In genomic region chr17:24632167-24632812, GRCm38 (mm10) we compare ENCODE assay signal across 8 mouse cellular contexts. TPM values are rescaled to one million over a fixed set of nuclear protein-coding genes. Genes with fewer than 3 reads are reported as not detected.
DNase-seq lines count a peak whose midpoint lies in the region; ATAC-seq and TF ChIP-seq lines count a peak whose summit lies in the region.

Tsc2 (minus strand) TSS chr17:24632630.
Nthl1 (plus strand) TSS chr17:24632680.

- no peaks in the 10 kb centered on the region for H3K9me3 ChIP-seq in hindbrain, postnatal 0 days (ENCODE audit: low read length)

- H3K36me3 ChIP-seq in hindbrain, postnatal 0 days (ENCODE audit: insufficient read depth, low read length) = peaks cover 30% of the 10 kb centered on the region
- peaks cover 30% of the 10 kb centered on the region for H3K36me3 ChIP-seq in macrophage (ENCODE audit: inconsistent target)

- peak within 1 kb of the TSS; percentile 72 for H3K4me3 ChIP-seq in cortical plate, adult 2 months (ENCODE audit: insufficient read depth, low read length)
- H3K4me3 ChIP-seq in hindbrain, postnatal 0 days (ENCODE audit: low read length) = peak within 1 kb of the TSS; percentile 63
- H3K4me3 ChIP-seq in macrophage (ENCODE audit: inconsistent target) = peak within 1 kb of the TSS; percentile 69

- H3K27ac ChIP-seq in cortical plate, adult 2 months (ENCODE audit: insufficient read depth, low read length) = peak within 1 kb of the TSS; percentile 73
- peak within 1 kb of the TSS; percentile 84 for H3K27ac ChIP-seq in hindbrain, postnatal 0 days
- H3K27ac ChIP-seq in macrophage = 0 out of 2 replicates have a peak within 1 kb of the TSS, but pooled peaks have one; percentile 1

- no peaks in the 10 kb centered on the region for H3K79me2 ChIP-seq in macrophage (ENCODE audit: inconsistent target)

- TF ChIP-seq POLR2A in cortical plate, adult 2 months (IDR thresholded peaks at IDR 0.05; ENCODE audit: extremely low read depth, insufficient read depth, low read length) = peak; percentile 79; the same call in 1 of the 2 replicates

- TF ChIP-seq CTCF in cortical plate, adult 2 months (IDR thresholded peaks at IDR 0.05; ENCODE audit: extremely low read depth, insufficient read depth, low read length) = no peak
- no peak for TF ChIP-seq CTCF in hindbrain, postnatal 0 days (IDR thresholded peaks at IDR 0.05; ENCODE audit: low read depth)

- no peaks in the 10 kb centered on the region for H3K27me3 ChIP-seq in hindbrain, postnatal 0 days (ENCODE audit: insufficient read depth, low read length)

- ATAC-seq in hindbrain, postnatal 0 days = peak; percentile 92

- DNase-seq in adipocyte (ENCODE audit: low spot score) = peak; percentile 84
- DNase-seq in gastrocnemius, adult 8-10 months (ENCODE audit: low spot score in 2 of 2) = peak; percentile 67 to 72
- peak; percentile 94 for DNase-seq in hindbrain, postnatal 0 days (ENCODE audit: low spot score)
- DNase-seq in left cerebral cortex, adult 18-20 months (ENCODE audit: low spot score in 2 of 2) = peak; percentile 80 to 89
- peak; percentile 87 for DNase-seq in right cerebral cortex, adult 18-20 months
- DNase-seq in urinary bladder, adult 2 months (ENCODE audit: low spot score) = peak; percentile 74

- WGBS in hindbrain, postnatal 0 days = 2% methylated on average over 51 of the region's 51 CpGs
- WGBS in macrophage (ENCODE audit: missing documents) = under 1% methylated on average over 51 of the region's 51 CpGs

- peak within 1 kb of the TSS; percentile 89 for H3K4me2 ChIP-seq in hindbrain, postnatal 0 days (ENCODE audit: low read depth, low read length)

- peaks cover 6% of the 10 kb centered on the region; the same call in 1 of the 2 replicates for H3K4me1 ChIP-seq in cortical plate, adult 2 months (ENCODE audit: control insufficient read depth, insufficient read depth, low read length)
- peaks cover 4% of the 10 kb centered on the region; the same call in 1 of the 2 replicates for H3K4me1 ChIP-seq in hindbrain, postnatal 0 days (ENCODE audit: insufficient read depth, low read length)

- H3K9ac ChIP-seq in hindbrain, postnatal 0 days (replicated peaks; ENCODE audit: low read length) = peak within 1 kb of the TSS; percentile 64

RNA-seq across cellular contexts. Expression of gene Tsc2, which starts in this region (rescaled TPM):
- polyA plus RNA-seq in cortical plate, adult 2 months (2012; rRNA removed) = 163 and 192 TPM in 2 replicates
- 10 to 100 TPM; 75.8 to 86.4 (median 82.7) TPM for total RNA-seq in gastrocnemius, adult 8-10 months (2022)
- total RNA-seq in hindbrain, postnatal 0 days (2014; rRNA removed) = 98.0 and 114 TPM in 2 replicates
- 45.7 and 51.2 TPM in 2 replicates for polyA plus RNA-seq in hindbrain, postnatal 0 days (2015; fragmentation: Nextera tagmentation; extraction: Ambion mirVana)
- total RNA-seq in left cerebral cortex, adult 18-20 months (2021) = 100 to 1,000 TPM; 136 to 153 TPM
- 100 to 1,000 TPM in 16 of 26 experiments, 10 to 100 TPM in 10; 39.4 to 181 (median 118) TPM for total RNA-seq in macrophage (2018; cell fraction: chromatin; rRNA removed)
- total RNA-seq in macrophage (2018; cell fraction: cytosol; rRNA removed) = 10 to 100 TPM; 20.6 to 41.7 (median 32.4) TPM
- 10 to 100 TPM; 25.3 to 99.6 (median 61.1) TPM for total RNA-seq in macrophage (2018; cell fraction: nucleus; rRNA removed)
- polyA plus RNA-seq in macrophage (2018) = 33.7 to 43.4 TPM (median 35.5 TPM) in 3 replicates
- polyA plus RNA-seq in urinary bladder, adult 2 months (2012; rRNA removed) = 95.3 and 112 TPM in 2 replicates

RNA-seq across cellular contexts. Expression of gene Nthl1, which starts in this region (rescaled TPM):
- polyA plus RNA-seq in cortical plate, adult 2 months (2012; rRNA removed) = 9.7 and 10.8 TPM in 2 replicates
- total RNA-seq in gastrocnemius, adult 8-10 months (2022) = 1 to 10 TPM; 1.8 to 3.4 (median 2.2) TPM
- 4.2 and 5.6 TPM in 2 replicates for total RNA-seq in hindbrain, postnatal 0 days (2014; rRNA removed)
- 7.2 and 7.8 TPM in 2 replicates for polyA plus RNA-seq in hindbrain, postnatal 0 days (2015; fragmentation: Nextera tagmentation; extraction: Ambion mirVana)
- 1 to 10 TPM; 4.1 to 7.4 TPM for total RNA-seq in left cerebral cortex, adult 18-20 months (2021)
- total RNA-seq in macrophage (2018; cell fraction: chromatin; rRNA removed) = 1 to 10 TPM in 20 of 26 experiments, under 1 TPM in 2, not detected in 4; 0.74 to 9.0 (median 3.1) TPM
- 1 to 10 TPM; 2.2 to 4.8 (median 3.3) TPM for total RNA-seq in macrophage (2018; cell fraction: cytosol; rRNA removed)
- 1 to 10 TPM in 18 of 26 experiments, under 1 TPM in 8; 0.46 to 7.5 (median 1.4) TPM for total RNA-seq in macrophage (2018; cell fraction: nucleus; rRNA removed)
- 3.1 to 5.8 TPM (median 3.7 TPM) in 3 replicates for polyA plus RNA-seq in macrophage (2018)
- polyA plus RNA-seq in urinary bladder, adult 2 months (2012; rRNA removed) = 21.7 and 22.0 TPM in 2 replicates

Comparison
In these comparisons a context has a peak if more than half of its experiments do, and no peak if none do; other contexts are left out.
1. Peak in every context shown above with its lines: DNase-seq, ATAC-seq, H3K4me3 ChIP-seq and H3K27ac ChIP-seq.
2. H3K27ac ChIP-seq: peak in every context shown above with its lines; median percentile 84 in hindbrain, postnatal 0 days; 73 in cortical plate, adult 2 months; 1 in macrophage.